Mouse (Mus musculus) left cerebral cortex, adult 18-20 months (tissue): ENCODE measurements around the gene Cfap43. TPM values are rescaled to one million over a fixed set of nuclear protein-coding genes. Genes with fewer than 3 reads are reported as not detected.
"Not testable (repeated sequence)": the region's sequence is repeated elsewhere in the genome, so short reads cannot be mapped to it uniquely, and the experiment has no call there.

Source experiments
- DNase-seq, 2 experiments: peaks; one replicate each; pipeline ENCODE4 v3.0.0; 2021 to 2022; ENCODE audit warnings: low spot score in 2 of 2, mixed read lengths in 1 of 2
- total RNA-seq, 2 experiments: library from RNA; stranded (reverse); gene quantifications; 2 replicates each; pipeline ENCODE4 v1.2.3; 2021

The Cfap43 gene
- total RNA-seq, 2 experiments from 2014 or later = 0.45 to 0.70 TPM

DNA sequence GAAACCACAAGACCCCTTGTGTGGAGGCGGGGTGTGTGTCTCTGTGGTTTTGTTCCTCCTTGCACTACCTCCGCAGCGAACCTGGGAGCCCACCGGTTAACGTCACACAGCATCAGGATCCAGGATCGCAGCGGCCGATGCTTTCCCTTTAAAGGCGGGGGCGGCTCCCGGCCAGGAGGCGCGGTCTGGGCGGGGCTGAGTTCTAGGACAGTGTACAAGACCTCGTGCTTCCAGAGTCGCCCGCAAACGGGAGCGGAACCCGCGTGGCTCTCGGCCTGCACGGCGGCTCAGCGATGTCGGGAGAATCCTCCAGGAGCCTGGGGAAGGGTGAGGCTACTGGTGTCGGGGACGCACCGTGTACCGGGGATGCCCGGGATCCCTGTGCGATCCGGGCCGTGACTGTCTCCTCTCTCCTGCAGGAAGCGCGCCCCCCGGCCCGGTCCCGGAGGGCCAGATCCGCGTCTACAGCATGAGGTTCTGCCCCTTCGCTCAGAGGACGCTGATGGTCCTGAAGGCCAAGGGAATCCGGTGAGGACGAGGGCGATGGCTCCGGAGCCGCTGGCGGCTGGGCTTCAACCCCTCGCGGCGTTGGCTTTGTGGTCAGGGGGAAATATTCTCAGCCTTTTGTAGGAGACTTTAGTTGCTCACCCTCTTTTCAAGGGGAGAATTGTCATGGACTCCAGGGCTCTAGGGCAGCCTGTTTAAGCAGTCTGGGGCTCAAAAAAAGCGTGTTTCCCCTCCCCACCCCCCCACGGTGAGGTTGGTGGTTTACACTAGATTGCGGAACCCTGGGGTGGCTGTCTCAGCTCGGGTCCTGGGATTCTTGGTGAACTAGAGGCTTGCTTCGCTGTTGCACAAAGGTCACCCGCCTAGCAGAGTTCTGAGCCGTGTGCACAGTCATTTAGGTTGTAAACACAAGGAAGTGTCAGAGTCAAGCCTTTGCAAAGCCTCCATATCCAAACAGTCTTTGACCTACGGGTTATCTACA, 64.0 kb downstream of the Cfap43 start, which contains the start of gene Gsto1:
TSS of gene Gsto1 (plus strand) at position 175 of the 988 bp plus-strand sequence.
- DNase-seq = peak; percentile 87 to 90

DNA sequence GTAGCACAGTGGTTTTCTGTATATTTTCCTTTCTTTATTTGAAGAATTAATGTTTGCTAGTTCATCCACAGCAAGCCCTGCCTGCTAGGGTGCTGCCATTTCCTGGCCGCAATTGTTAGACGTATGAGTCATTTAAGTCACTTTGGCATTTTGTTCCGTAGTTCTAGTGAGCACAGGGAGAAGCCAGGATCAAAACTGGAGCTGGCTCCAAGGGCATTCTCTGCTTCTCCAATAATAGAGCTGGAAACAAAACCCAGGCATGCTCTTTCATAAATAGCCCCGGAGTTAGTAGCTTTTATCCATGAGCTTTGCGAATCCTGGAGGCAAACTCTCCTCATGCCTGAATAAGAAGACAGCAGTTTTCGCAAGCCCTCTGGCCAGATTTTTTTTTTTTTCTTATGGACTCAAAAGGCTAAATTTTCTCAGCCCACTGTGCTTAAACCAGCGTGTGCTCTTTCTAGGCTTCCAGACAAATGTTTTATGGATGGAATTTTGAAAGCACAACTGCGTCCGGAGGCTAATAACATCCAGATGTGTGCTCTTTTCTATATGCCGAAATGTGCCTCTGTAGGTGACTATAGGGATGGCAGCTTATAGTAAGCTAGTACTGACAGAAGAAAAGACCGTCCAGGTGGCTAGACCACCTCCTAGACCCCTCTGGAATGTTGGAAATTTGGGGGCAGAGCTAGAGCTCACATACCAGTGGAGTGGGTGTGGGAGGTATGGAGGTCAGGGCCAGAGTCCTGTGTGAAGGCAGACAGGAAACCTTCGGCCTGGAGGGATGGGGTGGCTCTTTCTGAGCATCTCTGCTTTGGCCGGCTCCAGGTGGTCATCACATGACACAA, 64.9 kb downstream of the Cfap43 start:
- DNase-seq = no peak

DNA sequence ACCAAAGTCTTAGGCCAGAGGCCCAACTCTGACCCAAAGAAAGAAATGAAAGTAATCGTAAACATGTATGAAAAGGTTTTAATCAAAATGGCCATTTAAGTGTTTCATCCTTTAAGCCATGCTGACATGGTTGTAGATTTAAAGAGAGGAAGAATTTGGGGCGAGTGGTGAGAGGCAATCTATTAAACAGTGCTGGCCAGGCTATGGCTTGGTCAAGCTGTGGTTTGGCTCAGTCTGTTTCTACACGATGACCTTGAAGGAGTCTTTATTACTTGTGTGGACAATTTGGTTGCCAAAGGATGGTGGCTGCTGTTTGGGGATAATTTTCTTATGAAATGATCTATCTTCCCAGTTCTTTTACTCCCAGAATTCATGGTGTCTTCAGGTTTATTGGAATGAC, 66.0 kb downstream of the Cfap43 start:
- DNase-seq = no peak

DNA sequence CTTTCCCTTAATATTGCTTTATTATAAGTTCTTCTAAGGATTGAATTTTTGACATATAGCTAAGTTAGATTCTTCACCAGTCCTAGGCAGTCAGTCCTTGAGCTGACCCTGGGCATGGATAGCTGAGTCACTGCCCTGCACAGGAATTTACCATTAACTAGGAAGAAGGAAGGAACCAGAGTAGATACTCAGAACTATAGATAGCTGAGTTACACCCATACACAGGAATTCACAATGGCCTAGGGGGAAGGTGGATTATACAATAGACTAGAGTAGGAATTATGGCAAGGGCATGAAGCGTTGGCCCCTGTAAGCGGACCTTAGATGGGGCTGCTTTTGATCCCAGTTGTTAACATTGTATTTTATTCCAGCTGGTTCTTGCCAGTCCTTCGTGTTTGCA, 67.0 kb downstream of the Cfap43 start:
- DNase-seq = not testable (repeated sequence)

DNA sequence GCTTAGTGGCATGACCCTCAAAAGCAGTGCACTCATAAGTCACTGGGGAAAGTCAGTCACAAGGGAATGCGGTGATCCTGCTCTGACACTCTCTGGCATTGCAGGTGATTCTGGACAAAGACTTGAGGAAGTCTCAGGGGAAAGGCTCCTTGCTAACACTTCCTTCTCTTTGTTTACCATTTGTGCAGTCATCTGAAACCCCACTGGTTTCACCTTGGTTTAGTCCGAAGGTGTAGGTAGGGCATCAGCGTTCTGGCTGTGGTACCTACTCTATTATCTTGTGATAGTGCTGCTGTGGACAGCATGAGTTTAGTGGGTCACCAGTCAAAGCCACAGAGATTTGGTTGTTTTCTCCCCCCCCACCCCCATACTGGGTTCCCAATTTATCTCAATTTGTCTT, 69.4 kb downstream of the Cfap43 start:
- DNase-seq = no peak

DNA sequence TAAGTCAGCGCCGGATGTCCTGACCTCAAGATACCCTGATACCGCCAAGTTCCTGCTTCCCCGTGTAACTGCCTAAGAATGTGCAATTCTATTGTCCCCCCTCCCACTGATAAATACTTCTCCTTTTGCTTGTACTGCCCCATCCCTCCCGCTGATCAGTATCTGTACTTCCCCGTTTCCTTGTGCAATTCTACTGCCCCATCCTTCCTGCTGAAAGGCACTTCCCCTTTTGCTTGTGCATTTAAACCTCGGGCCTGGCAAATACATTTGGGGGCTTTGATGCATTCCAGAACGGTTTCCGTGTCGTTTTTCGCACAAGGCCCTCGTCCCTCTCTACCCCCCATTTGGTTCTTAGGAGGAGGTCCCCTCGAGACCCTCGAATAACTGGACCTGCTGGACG, 77.9 kb downstream of the Cfap43 start:
- not testable (repeated sequence) for DNase-seq

DNA sequence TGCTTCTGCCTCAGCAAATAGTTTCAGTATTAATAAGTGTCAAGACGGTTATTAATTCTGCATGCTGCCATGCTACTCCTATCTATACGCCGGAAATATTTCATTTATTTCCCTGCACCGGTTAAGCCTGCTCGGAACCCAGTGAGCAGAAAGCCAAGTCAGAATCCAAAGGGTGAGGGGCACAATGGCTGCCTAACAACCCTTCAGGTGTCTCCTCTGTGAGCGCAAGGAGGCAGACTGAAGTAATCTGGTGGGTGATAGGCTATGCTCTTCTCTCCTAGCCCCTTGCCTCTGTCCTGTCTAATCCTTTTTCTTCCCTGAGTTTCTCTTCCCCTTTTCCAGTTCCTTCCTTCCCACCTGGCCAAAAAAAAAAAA, 81.6 kb downstream of the Cfap43 start:
- DNase-seq = no peak

DNA sequence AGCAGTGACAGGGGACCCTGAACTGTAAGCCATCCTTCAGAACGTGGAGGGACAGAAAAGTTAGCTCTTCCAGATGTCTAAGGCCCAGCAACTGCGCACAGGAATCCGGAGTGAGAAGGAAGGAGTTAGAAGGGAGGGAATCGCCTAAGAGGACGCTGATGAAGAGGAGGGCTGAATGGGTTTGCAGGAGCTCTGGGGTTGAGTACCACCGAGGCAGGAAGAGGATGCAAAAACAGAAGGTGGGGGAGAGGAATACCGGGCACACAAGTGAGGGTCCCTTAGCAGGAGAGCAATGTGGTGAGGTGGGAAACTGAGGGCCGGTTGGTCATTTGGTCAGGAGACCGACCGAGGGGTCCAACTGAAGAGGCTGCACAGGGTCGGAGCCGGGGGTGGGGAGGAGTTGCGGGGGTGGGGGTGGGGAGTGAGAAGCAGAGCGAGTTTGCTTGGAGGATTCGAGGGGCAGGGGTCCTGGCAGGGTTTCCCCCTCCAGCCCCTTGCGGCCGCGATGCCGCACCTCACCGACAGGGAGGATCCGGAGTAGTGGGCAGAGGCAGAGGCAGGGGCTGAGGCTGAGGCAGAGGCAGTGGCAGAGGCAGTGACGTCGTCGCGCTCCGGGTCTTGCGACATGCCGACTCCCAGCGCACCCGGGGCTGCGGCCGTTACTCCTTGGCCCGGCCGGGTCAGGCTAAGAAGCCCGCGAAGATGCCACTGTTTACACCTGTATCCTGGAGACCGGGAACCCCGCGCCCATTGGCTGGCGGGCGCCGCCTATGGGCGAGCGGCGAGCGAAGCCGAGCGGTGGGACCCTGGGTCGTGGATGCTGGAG, 82.2 kb downstream of the Cfap43 start:
- DNase-seq = peak; percentile 20 to 55

DNA sequence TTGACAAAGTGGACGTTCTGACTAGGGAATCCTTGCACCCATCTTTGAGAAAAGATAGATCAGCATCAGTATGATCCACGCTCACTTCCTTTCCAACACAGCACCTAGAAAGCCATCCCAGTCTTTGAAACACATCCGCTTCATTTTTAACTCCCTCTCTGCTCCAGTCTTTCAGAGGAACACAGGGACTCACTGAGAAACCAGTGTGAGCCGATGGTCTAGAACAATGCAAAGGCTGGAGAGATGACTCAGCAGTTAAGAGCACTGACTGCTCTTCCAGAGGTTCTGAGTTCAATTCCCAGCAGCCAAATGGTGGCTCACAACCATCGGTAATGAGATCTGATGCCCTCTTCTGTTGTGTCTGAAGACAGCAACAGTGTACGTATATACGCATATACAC, 83.3 kb downstream of the Cfap43 start:
- no peak for DNase-seq

DNA sequence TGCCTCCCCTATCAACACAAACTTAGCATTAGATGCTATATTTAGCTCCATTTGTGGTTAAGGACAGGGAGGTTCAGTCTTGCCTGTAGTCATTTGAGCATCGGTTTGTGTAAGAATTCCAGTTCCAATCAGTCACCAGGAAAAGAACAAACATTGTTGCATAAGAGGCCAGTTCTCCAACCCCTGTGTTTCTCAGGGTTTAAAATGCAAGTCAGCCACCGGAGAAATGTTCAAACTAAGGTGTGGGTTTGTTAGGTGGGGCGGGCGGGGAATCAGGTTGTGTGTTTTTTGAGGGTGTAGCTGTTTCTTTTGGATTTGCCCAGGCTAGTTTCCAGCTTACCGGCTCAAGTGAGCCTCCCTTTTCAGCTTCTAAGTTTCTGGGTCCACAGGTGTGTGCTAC, 84.5 kb downstream of the Cfap43 start:
- no peak for DNase-seq

DNA sequence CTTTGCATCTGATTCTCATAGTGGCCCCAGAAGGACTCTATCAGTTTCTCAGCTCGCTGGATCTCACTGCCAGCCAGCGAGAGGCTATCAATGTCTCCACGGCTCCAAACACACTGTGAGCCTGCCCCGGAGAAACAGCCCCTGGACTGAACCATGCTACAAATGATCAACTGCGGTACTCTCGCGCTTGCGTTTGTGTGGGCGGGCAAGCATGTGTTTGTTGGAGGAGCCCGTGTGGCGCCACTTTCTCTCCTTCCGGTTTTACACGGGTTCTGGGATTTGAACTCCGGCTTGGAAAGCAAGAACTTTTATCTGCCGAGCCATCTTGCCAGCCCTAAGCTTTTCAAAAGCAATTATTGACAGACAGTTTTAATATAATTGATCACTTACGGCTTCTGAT, 86.8 kb downstream of the Cfap43 start:
- no peak for DNase-seq

DNA sequence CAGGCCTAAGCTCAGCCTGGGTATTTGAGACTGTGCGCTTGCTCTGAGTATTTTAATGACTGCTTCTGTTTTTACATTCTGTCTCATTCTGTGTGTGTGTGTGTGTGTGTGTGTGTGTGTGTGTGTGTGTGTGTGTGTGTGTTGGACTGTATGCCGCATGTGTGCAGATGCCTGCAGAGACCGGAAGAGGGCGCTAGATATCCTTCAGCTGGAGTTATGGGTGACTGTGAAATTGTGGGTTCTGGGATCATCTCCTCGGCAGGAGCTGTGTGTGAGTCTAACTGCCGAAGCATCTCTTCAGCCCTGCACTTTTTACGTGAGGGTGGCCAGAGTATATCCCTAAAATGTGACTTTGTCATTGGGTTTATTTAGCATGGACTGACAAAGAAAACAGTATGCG, 88.0 kb downstream of the Cfap43 start:
- no peak for DNase-seq

DNA sequence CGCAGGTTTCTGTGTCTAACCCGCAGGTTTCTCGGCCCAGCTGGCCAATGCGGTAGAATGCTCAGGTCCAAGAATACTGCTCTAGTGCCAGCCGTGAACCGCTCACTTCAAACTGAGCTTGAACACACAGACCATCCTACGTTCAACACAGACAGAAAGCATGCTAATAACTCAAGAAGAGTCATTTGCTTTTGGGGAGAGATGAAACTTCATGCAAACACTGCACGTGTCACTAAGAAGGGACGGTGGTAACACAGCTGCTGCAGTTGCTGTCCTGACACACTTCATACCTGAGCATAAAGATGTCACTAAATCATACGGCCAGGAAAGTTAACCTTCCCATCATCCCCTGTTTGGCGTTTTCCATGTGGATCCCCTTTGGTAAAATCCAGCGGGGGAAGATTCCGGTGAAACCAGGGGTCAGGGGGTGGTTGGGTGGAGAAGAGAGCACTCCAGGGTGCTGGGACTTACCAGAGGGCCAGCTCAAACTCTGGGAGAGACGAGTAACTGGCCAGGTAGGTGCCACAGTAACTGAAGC, 89.1 kb downstream of the Cfap43 start:
- no peak for DNase-seq

DNA sequence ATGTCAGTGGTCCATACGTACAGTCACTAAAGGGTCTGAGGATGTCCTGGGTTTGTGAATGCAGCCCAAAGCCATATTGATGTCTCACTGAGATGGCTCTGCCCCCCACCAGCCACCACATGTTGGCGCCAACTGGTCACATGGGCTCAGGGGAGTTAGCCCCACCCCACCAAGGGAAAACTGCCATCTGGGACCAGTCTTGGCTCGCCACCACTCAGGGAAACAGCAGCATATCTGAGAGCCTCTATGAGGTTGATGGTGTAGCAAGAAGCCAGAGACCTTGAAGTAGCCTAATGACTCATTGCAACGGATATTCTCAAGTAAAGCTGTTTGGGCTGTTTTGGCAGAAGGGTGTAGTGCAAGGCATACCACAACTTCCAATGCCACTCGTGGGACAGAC, 95.1 kb downstream of the Cfap43 start:
- no peak for DNase-seq

DNA sequence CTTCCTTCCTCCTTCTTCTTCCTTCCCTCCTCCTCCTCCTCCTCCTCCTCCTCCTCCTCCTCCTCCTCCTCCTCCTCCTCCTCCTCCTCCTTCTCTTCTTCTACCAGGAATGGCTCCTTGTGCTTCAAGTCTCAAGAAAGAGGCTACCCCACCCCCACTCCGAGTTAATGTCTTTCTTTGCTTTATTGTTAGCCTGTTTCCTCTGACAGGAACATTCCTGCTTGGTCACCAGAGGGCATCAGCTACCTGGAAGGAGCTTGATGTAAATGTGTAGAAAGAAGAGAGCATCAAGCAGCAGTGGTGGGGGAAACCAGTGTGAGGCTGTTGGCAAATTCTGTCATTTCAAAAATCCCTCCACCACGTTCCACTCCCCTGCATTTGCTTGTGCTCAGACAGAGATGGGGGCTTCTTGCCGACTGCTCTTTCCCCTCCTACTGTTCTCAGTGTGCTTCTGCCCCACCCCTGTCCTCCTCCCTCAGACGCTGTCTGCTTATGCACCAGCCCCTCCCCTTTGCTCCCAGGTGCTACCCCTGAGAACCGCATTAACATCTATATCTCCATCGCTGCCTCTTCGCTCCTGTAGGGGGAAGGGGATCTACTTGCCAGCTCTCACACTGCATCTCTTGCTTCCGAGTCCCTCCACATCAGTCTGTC, 96.8 kb downstream of the Cfap43 start:
- no peak for DNase-seq

DNA sequence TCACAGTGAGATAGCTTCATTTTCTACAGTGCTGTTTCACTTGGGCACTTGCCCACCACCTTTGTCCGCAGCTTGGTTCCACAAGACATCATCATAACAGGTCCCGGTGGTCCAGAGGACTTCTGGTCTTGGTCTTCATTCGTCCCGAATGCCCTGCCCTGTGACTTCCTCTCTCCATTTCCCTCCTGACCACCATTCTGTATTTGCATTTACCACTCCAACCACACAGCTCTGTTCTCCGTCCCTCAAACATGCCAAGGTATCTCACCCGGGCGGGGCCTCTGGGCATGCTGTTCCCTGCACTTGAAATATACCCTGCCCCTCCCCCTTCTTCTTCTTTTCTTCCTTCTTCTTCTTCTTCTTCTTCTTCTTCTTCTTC, 97.6 kb downstream of the Cfap43 start:
- DNase-seq = no peak

DNA sequence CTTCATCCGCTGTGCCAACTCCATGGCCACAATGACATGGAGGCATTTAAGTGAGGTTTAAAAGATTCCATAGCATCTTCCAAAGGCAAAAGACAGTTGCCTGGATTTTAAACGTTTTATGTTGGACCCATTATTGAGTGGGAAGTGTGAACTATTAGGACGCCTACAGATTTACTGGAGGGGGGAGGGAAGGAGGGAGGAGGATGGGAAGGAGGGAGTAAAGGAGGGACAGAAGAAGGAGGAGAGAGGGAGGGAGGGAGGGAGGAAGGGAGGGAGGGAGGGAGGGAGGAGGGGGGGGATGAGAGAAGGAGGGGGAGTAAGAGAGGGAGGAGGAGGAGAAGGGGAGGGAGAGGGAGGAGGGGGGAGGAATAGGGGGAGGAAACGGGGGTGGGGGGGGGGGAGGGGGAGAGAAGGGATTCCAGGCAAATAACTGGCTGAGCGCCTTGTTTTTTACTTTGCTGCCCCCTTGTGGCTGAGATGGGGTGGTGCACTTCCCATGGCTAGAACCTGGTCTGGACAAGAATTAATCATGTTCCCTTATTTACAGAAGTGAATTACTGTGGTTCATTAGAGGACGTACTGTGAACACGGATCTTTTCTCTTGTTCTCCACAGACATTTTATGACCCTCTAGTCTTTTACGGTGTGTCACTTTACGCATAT, 98.1 kb downstream of the Cfap43 start:
- DNase-seq = peak; percentile 64 to 77

DNA sequence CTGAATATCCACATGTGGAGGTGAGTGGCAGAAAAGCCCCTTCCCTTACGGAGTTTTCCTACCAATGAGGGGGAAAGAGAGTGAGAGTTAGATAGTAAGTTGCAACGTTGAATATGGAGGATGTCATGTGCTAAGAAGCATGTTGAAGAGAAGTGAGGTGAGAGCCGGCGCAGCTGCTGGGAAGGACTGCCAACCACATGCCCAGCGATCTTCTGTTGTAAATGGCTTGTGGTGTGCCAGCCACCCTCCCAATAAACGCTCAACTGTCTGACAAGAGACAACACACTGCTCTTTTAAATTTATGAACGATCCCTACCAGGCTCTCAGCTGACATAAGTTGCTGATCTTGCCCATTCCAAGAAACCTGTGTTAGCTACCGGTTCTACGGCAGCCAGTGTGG, 101.4 kb downstream of the Cfap43 start:
- DNase-seq = no peak

DNA sequence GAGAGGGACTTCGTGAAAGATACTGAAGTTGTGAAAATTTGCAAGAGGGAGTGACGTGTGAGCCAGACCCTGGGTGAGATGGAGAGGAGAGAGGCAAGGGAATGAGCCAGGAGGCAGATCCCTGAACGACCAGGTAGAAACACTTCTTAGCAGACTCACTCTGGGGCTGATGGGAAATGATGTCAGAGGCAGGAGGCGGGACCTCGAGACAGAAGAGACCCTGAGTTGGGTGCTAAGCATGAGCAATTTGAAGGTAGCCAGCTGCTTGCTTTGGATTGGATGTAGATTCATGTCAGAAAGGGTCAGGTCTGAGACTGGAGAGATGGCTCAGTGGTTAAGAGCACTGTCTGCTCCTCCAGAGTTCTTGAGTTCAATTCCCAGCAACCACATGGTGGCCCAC, 104.4 kb downstream of the Cfap43 start:
- no peak for DNase-seq

DNA sequence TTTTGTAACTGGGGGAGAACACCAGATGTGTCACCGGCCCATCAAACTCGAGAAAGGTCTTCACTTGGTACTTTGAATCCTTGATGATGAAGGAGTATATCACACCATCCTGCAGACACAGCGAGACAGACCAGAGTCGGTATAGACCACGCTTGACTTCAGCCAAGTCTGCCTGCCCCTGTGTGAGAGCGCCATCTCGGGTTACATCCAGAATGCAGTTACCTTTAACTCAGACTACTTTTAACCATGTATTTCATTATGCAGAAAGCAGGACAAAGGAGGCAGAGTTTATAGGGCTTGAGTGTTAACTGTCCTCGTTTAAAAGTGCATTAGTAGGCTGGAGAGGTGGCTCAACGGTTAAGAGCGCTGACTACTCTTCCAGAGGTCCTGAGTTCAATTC, 107.0 kb downstream of the Cfap43 start:
- no peak for DNase-seq
